Mouse (Mus musculus): ENCODE data around the gene Arl15.

Gene Arl15

DNA sequence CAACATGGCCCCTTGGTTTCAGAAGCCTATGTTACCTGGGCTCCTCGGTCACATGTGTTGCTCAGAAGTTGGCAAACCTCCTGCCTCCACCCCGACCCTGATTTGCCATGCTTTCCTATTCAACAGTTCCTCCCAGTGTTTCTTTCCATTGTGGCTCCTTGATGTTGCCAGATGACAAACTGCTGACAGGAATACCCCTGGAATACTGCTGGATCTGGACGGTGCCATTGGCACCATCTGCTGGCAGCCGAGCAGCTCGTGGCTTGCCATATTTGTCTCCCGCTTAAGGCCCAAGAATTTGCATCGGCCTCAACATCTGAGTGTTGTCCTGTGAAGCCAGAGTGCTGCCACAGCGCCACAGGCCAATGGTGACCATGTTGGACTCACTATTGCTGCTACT lies 348.5 kb downstream of the Arl15 start:
- DNase-seq (ENCODE audit: extremely low spot score, low spot score), result no peak

DNA sequence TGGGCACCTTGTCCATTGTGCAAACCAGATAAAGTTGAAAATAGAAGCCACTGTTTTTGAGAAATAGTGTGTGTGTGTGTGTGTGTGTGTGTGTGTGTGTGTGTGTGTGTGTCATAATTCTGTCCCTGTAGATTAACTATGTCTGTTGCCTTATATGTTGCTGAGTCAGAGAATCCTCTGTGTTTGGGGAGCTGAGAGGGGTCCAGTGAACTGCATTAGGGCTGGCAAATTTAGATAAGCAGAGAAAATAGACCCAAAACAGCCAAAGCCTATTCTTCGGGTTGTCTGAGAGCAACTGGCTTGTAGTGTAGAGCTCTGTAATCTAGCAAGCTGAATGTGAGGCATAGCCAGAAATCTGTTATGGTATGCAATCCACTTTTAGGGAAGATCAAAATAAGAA lies 348.9 kb downstream of the Arl15 start:
- no peak for DNase-seq (ENCODE audit: extremely low spot score, low spot score)

DNA sequence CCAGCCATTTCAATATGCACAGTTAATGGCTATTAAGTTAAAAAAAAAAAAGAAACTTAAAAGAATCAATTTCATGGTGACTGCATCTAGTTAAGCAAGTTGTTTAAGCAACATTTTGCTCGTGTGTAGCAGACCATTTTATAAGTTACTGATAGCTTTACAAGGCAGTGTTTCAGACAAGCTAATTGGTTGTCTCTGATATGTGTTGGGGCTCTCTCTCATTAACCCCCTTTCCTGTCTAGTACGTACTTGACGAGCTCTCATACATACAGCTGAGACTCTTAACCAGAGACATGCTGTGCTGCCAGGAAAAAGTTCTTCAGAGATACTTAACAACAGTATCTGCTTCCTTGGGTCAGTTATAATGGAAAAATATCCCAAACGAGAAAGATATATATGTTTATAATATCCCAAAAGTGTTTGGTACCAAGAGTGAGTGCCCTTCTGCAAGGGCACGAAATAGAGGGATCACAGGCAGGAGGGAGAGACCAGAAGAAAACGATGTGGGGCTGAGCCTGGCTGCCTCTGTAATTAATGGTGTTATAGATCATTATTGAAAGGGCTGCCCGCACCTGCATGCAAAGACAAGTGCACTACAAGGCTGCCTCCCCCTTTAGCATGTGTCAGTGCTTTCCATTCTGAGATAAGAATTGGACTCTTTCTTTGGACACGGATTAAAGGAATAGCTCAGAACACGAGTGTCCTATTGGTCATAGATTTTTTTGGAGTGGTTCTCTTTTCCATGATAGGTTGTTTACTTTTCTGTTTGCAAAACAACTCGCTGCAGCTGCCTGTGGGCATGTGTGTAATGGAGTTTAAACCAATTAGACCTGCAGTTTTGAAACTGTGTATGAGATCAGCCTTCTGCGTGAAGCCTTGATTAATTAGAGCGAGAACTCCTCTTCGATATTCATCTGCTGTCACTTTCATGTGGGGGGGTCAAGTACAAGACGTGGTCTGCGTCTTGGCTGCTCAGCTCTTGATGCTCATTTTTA lies 350.0 kb downstream of the Arl15 start:
- no peak for DNase-seq (ENCODE audit: extremely low spot score, low spot score)

DNA sequence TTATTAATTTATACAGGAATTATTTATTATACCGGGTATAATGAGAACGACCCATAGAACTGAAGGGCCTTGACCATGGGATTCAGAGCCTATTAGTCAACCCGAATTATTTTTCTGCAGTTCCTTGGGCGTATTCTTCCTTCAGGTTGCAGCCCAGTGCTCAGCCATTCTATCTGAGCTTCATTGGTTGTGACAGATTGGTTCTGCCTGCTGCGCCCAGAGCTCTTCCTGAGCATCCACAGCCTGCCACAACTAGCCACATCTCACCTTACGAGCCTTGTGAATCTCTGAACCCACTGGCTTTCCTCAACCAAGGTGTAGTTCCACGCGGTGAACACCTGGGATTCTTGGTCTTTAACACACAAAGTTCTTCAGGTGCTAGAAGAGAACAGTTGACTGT lies 350.9 kb downstream of the Arl15 start:
- no peak for DNase-seq (ENCODE audit: extremely low spot score, low spot score)

DNA sequence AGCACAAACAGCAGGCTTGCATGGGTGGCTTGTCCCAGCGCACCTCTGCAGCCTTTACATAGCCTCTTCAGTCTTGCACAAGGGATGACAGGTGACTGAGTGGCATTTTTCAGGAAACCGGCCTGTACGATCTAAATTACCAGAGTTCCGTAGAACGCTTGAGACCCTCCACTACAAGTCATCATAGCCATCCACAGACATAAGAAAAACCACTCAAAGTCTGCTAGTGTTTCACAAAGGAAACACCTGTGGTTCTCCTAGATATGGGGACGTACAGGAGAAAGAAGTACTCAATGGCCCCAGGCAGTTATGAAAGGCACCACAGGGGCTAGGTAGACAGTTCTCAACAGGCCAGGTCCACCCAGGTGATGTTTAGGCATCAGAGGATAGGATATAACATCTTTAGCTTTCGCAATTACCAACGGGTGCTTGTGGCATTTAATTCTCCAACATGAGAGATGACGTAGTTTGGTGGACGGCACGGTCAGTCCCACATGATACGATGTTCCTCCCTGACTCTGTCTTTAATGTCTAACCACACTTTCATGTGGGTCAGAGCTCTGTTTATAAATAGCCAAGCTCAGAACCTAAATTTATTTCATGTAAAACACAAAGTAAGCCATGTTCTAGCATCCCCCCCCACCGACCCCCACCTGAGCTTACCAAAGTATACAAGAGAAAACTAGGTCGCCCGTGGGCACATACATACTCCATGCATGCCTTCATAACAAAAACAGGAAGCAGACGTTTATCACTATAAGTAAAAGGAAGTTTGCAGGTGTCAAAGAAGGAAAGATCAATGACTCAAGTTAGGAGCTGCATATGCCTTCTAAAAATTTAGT lies 356.8 kb downstream of the Arl15 start:
- DNase-seq (ENCODE audit: extremely low spot score, low spot score), result no peak

DNA sequence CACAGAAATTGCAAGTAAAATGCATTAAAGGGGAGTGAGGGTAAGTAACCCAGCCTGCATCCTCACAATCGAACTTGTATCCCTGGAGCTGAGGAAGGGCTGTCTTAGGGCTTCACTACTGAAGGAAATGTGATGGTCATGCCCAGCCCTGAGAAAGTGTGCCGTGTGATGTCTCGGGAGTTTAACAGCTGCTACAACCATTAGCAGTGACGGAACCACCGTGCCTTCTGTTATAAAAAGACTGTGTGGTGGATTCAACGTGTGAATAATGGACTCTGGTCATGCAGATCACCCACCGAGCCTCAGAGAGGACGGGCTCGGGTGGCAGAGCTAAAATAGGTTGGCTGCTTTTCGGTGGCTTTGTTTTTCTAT lies 357.4 kb downstream of the Arl15 start:
- no peak for DNase-seq (ENCODE audit: extremely low spot score, low spot score)

DNA sequence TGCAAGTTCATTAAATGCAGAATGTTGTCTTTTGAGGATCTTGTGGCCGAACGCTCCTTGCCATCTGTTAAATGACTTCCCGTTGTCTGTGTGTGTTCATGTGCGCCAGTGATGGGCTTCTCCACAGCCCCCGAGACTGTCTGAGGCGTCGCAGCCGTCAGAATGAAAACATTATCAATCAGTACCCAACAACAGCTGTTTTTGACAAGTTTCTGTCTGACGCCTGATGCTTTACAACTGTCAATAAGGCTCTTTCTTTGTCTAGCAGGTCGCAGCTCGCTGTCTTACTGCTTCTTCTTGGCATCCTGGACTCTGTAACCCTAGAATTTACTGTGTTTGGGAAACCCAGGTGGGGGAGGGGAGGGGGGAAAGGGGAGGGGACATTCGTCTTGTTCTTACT lies 362.4 kb downstream of the Arl15 start:
- no peak for DNase-seq (ENCODE audit: extremely low spot score, low spot score)

DNA sequence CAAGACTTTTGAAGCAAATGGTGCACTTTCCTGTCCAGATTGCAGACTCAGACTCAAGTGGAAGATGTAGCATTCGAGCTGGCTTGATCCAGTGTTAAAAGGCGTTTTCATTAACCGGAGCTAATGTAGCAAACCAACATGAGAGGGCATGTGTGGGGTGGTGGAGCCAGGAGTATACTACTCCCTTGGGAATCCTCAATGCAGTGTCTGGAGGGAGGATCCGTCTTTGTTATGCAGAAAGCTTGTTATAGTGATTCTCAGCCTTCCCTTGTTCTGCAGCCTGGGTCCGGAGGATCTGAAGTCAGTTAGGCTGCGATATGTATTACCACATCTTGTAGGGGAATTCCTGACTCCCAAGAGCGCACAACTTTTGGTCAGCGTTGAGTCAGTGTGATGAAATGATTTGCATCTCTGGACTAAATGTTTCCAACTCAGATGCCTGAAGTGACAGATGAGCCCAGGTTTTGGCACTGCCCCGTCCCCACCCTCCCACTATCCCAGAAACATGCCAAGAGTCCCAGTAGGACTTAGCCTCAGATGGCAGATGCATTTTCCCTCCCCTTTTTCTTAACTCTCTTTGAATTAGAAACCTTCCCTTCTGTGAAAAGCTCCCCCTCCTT lies 363.9 kb downstream of the Arl15 start:
- DNase-seq (ENCODE audit: extremely low spot score, low spot score), result no peak

DNA sequence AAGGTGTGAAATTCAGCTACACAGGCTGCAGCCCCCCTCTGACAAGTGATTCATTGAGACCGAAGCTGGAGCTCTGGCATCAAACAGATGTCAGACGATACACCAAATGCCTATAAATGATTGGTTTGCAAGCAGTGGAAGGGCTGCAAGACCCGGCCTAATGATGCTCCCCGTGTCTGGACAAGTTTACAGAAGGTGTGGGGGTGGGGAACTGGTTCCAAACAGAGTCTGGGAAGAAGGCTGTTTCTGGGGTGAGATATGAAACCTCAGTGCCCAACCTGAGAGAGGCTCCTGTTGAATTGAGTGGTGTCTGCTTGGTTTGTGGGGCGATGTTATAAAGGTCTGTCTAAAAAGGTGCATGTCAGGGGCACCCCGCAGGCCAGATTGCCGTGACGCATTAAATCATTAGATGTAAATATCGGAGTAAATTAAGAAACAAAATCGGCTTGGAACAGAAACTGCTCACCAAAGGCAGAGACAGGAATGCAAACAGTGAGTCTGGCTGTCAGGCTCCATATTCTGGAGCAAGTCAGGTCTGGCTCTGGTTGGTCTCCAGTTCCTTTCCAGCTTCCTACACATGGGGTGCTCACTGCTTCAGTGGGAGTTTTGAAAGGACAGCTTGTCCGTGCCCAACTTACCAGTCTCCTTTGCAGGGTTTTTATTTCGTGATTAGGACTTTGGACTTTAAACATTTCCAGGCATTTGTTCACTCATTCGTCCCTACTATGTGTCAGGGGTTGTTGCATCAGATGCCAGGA lies 365.5 kb downstream of the Arl15 start:
- DNase-seq (ENCODE audit: extremely low spot score, low spot score), result no peak

DNA sequence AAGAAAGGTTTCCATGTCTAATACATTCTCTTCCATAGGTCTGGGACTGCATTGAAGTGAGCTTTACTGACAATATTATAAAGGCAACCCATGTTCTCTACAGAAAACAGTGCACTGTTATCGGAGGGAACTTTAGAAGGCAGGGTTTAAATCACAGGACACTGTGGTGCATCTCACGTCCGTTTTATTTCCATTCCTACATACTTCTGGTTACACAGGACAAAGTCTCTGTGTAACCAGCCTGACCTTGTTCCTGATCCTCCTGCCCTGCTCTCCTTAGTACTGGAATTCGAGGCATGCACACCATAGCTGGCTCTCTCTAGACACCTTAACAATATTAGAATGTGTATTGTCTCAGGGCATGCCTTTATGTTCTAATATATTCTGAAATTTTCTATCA lies 368.4 kb downstream of the Arl15 start:
- no peak for DNase-seq (ENCODE audit: extremely low spot score, low spot score)

DNA sequence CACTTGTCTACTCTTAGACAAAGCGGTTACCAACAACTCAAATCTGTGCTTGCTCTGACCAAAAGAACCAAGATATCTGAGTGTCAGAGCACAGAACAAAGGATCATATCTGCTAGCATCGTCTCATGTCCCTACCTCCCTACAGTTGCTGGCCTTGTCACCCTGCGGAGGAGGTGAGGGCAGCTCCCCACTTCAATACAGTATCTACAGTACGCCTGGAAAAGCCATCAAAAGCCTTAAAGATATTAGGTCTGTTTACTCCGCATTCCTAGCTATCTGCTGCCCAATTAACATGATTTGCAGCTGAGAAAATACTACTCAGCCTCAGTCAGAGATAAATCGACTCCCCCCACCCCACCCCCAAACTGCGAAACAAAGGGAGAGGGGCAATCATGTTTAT lies 371.3 kb downstream of the Arl15 start:
- no peak for DNase-seq (ENCODE audit: extremely low spot score, low spot score)

DNA sequence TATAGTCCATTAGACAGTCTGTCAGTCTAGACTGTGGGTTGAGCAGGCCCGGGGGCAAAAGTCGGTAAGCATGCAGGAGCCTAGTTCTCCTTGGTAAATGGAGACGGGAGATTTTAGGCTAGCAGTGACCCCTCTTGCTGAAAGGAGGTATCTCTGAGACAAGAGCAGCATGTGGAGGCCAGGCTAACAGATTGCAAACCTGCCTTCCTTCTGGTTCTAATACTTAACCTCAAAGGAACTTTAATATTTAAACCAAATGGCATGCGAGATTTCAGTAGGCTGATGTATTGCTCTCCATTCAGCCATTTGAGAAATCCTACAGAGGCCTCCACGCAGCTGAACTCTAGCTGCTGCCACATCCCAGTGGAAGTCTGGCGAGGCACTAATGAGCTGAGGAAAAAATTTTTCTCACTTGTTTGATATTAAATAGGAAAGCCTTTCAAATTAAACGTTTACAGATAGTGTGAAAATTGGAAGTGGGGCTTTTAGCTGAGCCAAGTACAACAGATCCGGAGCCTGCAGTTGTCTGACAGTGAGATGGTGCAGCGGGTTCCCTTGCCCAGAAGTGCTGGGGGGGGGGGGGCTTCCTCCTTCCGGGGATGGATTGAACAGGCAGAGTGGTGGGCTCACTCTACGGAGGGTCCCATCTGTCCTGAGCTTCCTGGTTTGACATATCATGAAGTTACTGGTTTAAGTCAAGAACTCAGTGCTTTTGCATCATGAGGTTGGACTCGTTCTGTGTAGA lies 372.3 kb downstream of the Arl15 start:
- no peak for DNase-seq (ENCODE audit: extremely low spot score, low spot score)

DNA sequence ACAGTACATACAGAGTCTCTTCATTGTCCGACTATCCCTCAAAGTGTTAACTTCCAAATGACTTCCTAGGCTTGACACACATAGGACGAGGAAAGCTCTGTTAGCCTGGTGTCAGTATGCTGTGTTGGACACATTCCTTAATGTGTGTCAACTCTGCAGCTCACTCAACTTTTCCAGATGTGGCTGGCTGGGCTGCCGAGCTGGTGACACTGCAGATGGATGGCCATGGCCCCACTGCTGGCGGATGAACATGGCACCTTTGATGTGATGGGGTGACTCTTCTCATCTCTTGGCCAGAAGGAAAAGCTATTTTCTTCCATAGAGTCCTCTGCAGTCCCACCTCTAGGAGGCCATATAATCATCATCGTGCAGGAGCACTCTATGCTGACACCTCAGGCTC lies 375.8 kb downstream of the Arl15 start:
- DNase-seq (ENCODE audit: extremely low spot score, low spot score), result no peak

DNA sequence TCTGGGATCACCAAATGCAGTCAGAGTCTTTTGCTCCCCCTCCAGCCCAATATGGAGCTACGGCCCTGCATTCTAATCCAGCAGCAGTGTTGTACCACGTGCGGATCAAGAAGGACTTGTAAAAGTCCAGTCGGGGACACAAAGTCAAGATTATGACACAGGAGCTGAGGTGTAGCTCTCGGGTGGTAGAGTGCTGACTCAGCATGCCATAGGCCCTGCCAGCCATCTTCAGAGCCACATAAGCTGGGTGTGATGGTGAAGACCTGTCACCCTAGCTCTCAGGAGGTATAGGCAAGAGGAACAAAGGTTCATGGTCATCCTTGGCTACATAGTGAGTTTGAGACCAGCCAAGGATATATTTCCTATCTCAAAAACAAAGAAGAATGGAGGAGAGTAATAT lies 377.2 kb downstream of the Arl15 start:
- no peak for DNase-seq (ENCODE audit: extremely low spot score, low spot score)

DNA sequence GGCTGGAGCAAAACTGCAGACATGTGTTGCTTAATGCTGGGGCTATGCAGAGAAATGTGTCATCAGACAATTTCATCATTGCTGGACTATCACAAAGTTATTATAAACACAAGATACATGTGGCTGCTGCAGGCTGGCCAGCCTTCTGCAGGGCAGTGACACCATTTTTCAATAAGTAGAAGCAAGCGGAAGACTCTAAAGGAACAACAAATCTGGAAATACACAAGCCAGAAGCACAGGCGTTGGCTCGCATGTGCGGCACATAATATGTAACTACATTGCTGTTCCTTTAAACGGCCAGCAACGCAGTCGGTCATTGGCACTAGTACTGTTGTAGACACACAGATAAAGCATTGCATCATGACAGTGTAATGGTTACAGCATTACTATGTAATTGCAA lies 393.8 kb downstream of the Arl15 start:
- no peak for DNase-seq (ENCODE audit: extremely low spot score, low spot score)

DNA sequence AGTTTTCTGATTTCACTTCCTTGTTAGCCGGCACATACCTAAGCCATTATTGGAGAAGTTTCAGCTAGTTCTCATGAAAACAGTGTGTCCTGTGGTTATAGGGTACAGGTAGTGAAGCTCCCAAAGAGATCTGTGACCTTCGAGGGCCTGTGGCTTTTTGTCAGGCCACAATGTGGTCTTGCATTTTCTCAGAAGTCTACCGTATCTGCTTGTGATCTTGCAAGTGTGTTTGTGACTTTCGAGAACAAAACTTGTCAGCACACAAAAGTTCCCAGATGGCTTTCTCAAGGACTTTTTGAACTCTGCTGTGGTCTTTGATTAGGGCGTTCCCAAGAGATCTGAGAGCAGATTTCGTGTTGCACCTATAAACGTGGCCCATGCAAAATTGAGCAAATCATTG lies 394.5 kb downstream of the Arl15 start:
- DNase-seq (ENCODE audit: extremely low spot score, low spot score), result no peak

DNA sequence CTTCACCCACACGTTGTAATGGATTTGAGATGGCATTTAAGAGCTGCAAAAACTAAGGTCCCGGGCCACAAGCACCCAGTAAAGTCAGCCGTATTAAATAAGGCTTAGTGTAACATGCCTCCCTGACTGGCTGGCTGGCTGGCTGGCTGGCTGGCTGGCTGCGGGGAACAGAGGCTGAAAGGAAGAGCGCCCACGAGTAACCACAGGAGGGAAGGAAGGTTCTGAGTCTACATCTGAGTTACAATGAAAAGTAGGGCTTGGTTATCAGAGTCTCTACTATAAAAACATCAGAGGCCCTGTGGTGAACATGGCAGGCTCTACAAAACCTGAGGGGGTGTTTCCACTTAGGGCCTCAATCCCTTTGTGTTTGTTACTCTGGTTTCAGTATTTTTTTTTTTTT lies 395.1 kb downstream of the Arl15 start:
- no peak for DNase-seq (ENCODE audit: extremely low spot score, low spot score)

DNA sequence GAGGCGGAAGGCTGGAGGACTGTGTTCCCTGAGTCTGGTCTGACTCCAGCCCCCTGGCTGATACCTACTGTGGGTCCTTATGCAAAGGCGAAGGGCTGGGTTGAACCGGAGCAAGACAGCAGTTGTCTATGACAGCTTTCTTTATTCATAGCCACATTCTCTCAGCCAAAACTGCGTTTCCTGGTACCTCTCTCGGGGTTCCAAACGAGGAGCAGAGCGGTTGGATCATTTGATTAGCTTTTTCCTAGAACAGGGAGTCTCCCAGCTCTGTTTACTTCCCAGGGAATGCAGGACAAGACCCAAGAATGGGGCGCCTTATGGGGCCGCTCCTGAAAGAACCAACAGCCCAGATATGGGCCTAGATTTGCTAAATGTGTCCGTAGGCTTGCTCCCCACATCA lies 396.6 kb downstream of the Arl15 start:
- DNase-seq (ENCODE audit: extremely low spot score, low spot score), result no peak

DNA sequence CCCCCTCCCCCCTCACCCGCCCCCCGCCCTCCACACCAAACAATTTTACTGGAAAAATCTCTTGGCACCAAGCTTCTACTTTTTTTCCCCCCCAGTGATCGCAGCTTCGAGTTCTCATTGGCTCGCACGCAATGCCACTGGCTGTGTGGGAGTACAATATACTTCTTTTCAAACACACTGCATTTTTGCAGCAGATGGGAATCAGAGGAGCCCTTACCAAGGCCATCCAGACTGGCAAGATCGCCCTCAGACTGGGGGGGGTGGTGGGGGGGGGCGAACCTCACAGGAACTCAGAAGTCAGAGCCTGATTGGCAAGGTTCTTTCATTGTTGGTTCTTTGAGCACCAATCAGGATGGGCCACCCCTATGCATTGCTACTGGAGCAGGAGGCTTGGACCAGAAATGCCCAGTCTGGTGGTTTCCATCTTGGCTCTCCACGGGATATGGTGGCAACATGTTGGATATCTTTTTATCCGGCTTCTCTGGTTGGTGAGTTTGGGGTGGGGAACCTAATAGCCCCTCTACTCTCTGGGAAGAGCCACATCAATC lies 404.0 kb downstream of the Arl15 start:
- no peak for DNase-seq (ENCODE audit: extremely low spot score, low spot score)

DNA sequence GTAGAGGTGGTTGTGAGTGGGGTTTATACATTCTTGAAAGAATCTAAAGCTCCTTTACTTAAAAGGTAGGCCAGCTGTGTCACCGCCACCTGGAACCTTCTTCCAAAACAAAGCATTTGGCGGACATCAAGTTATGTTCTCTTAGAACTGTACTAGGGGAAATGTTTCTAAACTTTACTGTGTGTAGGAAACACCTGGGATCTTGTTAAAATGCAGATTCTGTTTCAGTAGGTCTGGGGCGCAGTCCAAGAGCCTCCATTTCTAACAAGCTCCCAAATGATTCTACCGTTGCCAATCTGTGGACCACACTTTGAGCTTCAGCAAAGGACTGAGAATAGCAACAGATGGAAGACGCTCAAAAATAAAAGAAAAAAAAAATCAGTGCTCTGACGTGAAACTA lies 405.4 kb downstream of the Arl15 start:
- DNase-seq (ENCODE audit: extremely low spot score, low spot score), result no peak
